Mouse (Mus musculus): ENCODE results near the gene Aifm2.

DNA sequence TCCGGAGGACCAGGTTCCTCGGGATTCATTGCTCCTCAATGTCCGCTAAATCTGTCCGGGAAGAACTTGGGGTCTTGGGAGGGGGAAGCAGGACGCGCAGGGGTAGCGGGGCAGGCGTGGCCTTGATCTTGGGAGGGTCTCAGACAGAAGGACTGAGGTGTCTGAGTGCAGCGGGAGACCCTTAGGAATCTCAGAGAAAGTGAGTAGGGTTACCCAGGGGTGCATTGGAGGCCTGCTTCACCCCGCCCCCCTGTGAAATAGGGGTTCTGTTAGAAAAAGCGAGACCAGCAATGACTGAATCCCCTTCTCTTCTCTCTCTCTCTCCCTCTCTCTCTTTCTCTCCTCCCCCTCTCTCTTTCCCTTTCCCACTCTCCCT, 387 bp downstream of the Aifm2 start:
- no peak for TF ChIP-seq CEBPB (IDR thresholded peaks at IDR 0.05; ENCODE audit: insufficient read depth, poor library complexity, severe bottlenecking)
- TF ChIP-seq POLR2A (IDR thresholded peaks at IDR 0.05; ENCODE audit: insufficient read length, low read depth) = no peak
- TF ChIP-seq POLR2AphosphoS2 (IDR thresholded peaks at IDR 0.05; ENCODE audit: insufficient read length, low read depth) = no peak
- TF ChIP-seq TCF12 (IDR thresholded peaks at IDR 0.05; ENCODE audit: insufficient read depth, poor library complexity, severe bottlenecking) = no peak
- no peak for TF ChIP-seq MYOG (IDR thresholded peaks at IDR 0.05; ENCODE audit: control insufficient read depth in 1 of 3, insufficient read depth in 1 of 3, insufficient read length in 2 of 3, low read depth in 2 of 3)
- TF ChIP-seq E2F4 (IDR thresholded peaks at IDR 0.05; ENCODE audit: insufficient read depth) = no peak
- TF ChIP-seq USF1 (IDR thresholded peaks at IDR 0.05; ENCODE audit: low read depth) = no peak
- TF ChIP-seq TCF3 (IDR thresholded peaks at IDR 0.05; ENCODE audit: insufficient read length, low read depth) = no peak
- TF ChIP-seq MAX (IDR thresholded peaks at IDR 0.05; ENCODE audit: low read depth) = no peak
- TF ChIP-seq MYOD1 (IDR thresholded peaks at IDR 0.05; ENCODE audit: control insufficient read depth in 1 of 3, insufficient read length in 2 of 3, low read depth in 2 of 3) = no peak
- TF ChIP-seq REST (IDR thresholded peaks at IDR 0.05; ENCODE audit: insufficient read depth, insufficient read length) = no peak
